Mouse (Mus musculus) E14TG2a.4 (cell line): ENCODE measurements at regions not wholly inside any gene's neighbourhood (a gene's known extent, or its start where the extent isn't known, plus 50 kb on each side); places are given as distances from the start of the nearest gene placed in this dataset.

Experiments used
- CTCF ChIP-seq: conservative IDR thresholded peaks from 2 replicates; pipeline ENCODE4 v1.5.1; 2014; ENCODE audit warnings: low read length
- POU5F1 ChIP-seq: IDR thresholded peaks from 2 replicates; pipeline ENCODE4 v1.6.1; 2014; ENCODE audit warnings: low read length, borderline replicate concordance

- TF ChIP-seq CTCF (no peak), POU5F1 (no peak)
Observed at GRCm38 (mm10) chr8:28149453-28149767, 701.9 kb downstream of the Poteg start.
